Mouse (Mus musculus) heart, adult 2 months (tissue): ENCODE measurements around the gene Ift81. TPM values are rescaled to one million over a fixed set of nuclear protein-coding genes. Genes with fewer than 3 reads are reported as not detected.
A peak's percentile ranks its signal among the peaks of the same experiment; 100 is the strongest.

Source experiments
- DNase-seq, 2 experiments: peaks; one replicate each; pipeline ENCODE4 v3.0.0; 2021
- H3K27ac ChIP-seq: fragments of 200-600 bp; 2 replicates; pipeline ENCODE4 v1.8.1; 2022
- H3K27me3 ChIP-seq: fragments of 200-500 bp; 2 replicates; pipeline ENCODE4 v1.6.1; 2012; ENCODE audit warnings: mild to moderate bottlenecking, low read length, inconsistent platforms, mixed read lengths; ENCODE audit not compliant: control insufficient read depth, insufficient read depth
- H3K36me3 ChIP-seq: fragments of 200-500 bp; 2 replicates; pipeline ENCODE4 v1.6.1; 2012; ENCODE audit warnings: low read length, inconsistent platforms; ENCODE audit not compliant: control insufficient read depth, insufficient read depth
- H3K4me1 ChIP-seq: fragments of 200-500 bp; 2 replicates; pipeline ENCODE4 v1.6.1; 2011; ENCODE audit warnings: low read length; ENCODE audit not compliant: control insufficient read depth, insufficient read depth
- H3K4me3 ChIP-seq: fragments of 200-600 bp; 2 replicates; pipeline ENCODE4 v1.8.1; 2022
- H3K79me2 ChIP-seq: fragments of 200-500 bp; replicated peaks from 2 replicates; pipeline ENCODE4 v1.6.1; 2012; ENCODE audit warnings: mild to moderate bottlenecking, inconsistent platforms, low read length, moderate library complexity, mixed read lengths; ENCODE audit not compliant: control insufficient read depth, insufficient read depth
- H3K9ac ChIP-seq: fragments of 200-500 bp; 2 replicates; pipeline ENCODE4 v1.6.1; 2012; ENCODE audit warnings: low read depth, mild to moderate bottlenecking, control low read depth, inconsistent platforms, low read length, mixed read lengths
- CTCF ChIP-seq: fragments of 200-600 bp; IDR thresholded peaks from 2 replicates; pipeline ENCODE4 v1.8.1; 2022; ENCODE audit warnings: antibody characterized with exemption, mild to moderate bottlenecking, moderate library complexity
- EP300 ChIP-seq: fragments of 200-500 bp; IDR thresholded peaks from 2 replicates; pipeline ENCODE4 v1.6.1; 2011; ENCODE audit warnings: low read depth, low read length, control low read depth; ENCODE audit not compliant: insufficient read depth
- POLR2A ChIP-seq: fragments of 200-500 bp; IDR thresholded peaks from 2 replicates; pipeline ENCODE4 v1.6.1; 2011; ENCODE audit warnings: mild to moderate bottlenecking, low read depth, low read length, control low read depth; ENCODE audit not compliant: insufficient read depth
- WGBS: fragments of 180-500 bp; shearing (Covaris S2); methylation state at CpG from one replicate; pipeline ENCODE4 v1.1.7; 2018; 5-methylcytosine and 5-hydroxymethylcytosine counted together
- intact Hi-C: fragments of 180-260 bp; cut with DNase I; formaldehyde crosslinking; loops from one replicate; pipeline ENCODE4 v1.15.1; 2025
- polyA plus RNA-seq: library from polyadenylated mRNA; depleted of rRNA; stranded (reverse); fragments of >200 nt; gene quantifications from 2 replicates; pipeline ENCODE4 v1.2.3, GENCODE M21; 2012
- total RNA-seq, 2 experiments: library from RNA; stranded (reverse); gene quantifications; 2 replicates each; pipeline ENCODE4 v1.2.3; 2021

Gene Ift81
- total and polyA plus RNA-seq, 3 experiments = 11.4 to 97.0 (median 78.1) TPM

DNA sequence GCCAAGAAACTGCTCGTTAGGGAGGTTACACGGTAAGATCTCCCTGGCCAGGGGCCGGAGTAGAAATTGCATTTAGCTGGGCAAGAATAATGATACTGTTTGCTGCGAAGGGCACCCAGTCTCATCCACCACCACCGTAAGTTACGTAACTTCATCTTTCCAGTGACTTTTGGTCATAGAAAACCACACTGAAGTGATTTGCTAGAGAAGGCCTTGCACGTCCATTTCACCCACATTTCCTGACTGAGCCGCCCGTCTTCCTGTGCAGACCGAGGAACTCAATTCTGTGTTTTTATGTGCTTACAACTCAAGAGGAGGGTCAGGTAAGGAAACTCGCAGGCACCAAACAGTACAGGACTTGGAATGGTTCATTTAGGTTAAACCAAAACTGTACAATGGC lies 76.2 kb downstream of the Ift81 start:
- WGBS = 85% methylated on average over 11 of the region's 11 CpGs
- intact Hi-C loops = no loop called here

DNA sequence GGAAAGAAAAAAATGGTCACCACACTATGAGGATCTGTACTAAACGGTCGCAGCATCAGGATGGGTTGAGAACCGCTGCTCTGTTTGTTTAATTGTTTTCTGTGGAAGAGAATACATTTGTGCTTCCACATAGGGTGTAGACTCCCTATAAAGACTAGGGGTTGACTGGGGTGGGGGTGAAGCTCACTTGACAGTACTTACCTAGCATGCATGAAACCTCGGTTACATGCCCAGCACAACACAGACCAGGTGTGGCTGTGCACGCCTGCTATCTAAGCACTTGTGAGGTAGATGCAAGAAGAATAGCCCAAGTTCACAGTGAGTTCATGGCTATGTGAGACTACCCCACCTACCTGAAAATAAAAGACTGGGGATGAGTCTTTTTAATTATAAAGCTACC lies 76.7 kb downstream of the Ift81 start:
- TF ChIP-seq POLR2A (no peak), EP300 (no peak), CTCF (no peak)
- Histone ChIP-seq H3K4me1 (no peaks in the 10 kb centered on the region), H3K36me3 (no peaks in the 10 kb centered on the region), H3K9ac (no peak overlapping the region), H3K79me2 (no peaks in the 10 kb centered on the region), H3K27me3 (no peaks in the 10 kb centered on the region), H3K4me3 (no peak overlapping the region), H3K27ac (no peak overlapping the region)
- 98% methylated on average over 5 of the region's 5 CpGs for whole genome bisulfite sequencing
- intact Hi-C loops = no loop called here
- no peak for DNase-seq

More for the DNA sequence above, 76.2 kb downstream of the Ift81 start:
- Histone ChIP-seq H3K4me1 (peaks cover 1% of the 10 kb centered on the region; the same call in 1 of the 2 replicates), H3K27me3 (no peaks in the 10 kb centered on the region), H3K4me3 (no peak overlapping the region), H3K9ac (no peak overlapping the region), H3K79me2 (no peaks in the 10 kb centered on the region), H3K27ac (no peak overlapping the region), H3K36me3 (no peaks in the 10 kb centered on the region; the same call in 1 of the 2 replicates)
- TF ChIP-seq CTCF = no peak
- TF ChIP-seq POLR2A = no peak
- no peak for TF ChIP-seq EP300
- no peak for DNase-seq

DNA sequence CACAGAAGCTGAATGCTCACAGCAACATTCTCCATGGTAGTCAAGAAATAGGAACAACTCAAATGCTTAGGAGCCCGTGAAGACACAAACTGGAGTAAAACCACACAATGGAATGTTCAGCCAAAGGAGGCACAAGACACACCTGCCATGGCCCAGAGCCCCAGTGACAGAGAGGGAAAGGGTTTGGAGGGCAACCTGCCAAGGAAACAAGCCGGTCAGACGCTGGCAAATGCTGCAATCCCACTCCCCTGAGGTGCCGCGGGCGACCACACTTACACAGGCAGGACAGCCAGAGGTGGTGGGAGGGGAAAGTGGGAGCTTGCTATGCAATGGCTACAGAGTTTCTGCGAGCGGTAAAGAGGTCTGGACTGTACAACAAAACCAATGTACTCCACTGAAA lies 80.4 kb downstream of the Ift81 start:
- peak in 1 of 2 experiments; percentile 19 for DNase-seq
- 63% methylated on average over 8 of the region's 8 CpGs for WGBS
- Histone ChIP-seq H3K27ac (no peak overlapping the region), H3K9ac (no peak overlapping the region), H3K4me3 (no peak overlapping the region), H3K36me3 (no peaks in the 10 kb centered on the region), H3K79me2 (no peaks in the 10 kb centered on the region), H3K4me1 (peaks cover 8% of the 10 kb centered on the region), H3K27me3 (no peaks in the 10 kb centered on the region)
- intact Hi-C loops = no loop called here
- no peak for TF ChIP-seq EP300
- TF ChIP-seq POLR2A = no peak
- TF ChIP-seq CTCF = no peak

DNA sequence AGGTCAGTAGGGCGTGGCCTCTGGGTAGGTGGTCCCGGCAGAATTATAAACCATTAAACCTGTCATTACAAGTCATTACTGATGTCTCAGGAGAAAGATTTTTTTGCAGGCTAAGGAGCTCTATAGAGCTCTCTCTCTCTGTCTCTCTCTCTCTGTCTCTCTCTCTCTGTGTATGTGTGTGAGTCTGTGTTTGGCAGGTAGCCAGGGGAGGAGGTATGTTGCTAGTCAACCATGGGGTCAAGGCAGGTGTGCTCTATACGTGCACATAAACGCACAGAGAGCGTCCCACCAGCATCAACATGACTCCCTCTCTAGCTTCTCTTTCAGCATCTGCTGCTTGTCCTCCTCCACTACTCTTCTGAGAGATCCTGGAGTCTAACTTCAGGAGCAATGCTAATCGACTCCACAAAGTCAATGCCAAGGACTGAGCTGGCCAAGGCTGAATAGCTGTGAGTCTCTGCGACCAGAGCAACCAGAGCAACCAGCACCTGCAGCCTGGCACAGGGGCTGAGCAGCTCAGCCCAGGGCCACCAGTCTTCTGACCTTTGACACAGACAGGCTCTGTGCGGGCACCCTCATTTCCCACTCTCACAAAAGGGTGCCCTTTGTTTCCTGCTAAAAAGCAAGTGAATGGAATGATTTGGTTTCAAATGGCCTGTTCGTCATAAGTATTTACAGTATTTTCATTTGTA lies 84.3 kb downstream of the Ift81 start:
- TF ChIP-seq CTCF = no peak
- TF ChIP-seq POLR2A = no peak
- TF ChIP-seq EP300 = no peak
- Histone ChIP-seq H3K4me3 (no peak overlapping the region), H3K36me3 (no peaks in the 10 kb centered on the region), H3K9ac (no peak overlapping the region), H3K27me3 (no peaks in the 10 kb centered on the region), H3K27ac (peak overlapping the region; percentile 88), H3K4me1 (peaks cover 22% of the 10 kb centered on the region), H3K79me2 (no peaks in the 10 kb centered on the region)
- no peak for DNase-seq
- 61% methylated on average over 9 of the region's 9 CpGs for WGBS
- intact Hi-C loops = loop anchor here (2.0 to 5.0 kb wide), 2 partner anchors 13 to 32 kb away; no protein-coding TSS in a partner anchor

DNA sequence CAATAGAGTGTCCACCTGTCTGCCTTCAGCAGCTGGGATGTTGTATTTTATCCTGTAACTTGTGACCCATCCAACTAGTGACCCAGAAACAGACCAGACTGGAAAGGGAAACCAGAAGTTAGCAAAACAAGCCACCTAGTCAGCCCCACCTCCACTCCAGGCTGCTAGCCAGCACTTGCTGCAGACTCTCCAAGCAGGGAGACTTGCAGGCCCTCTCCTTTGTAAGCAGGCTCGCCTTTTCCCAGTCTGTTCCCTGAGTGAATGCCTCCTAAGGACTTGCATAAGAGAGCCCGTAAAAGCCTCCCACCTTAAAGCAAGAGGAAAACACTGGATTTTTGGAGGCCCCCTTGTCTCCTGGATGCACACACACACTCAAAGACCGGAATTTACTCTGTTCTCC lies 85.0 kb downstream of the Ift81 start:
- Histone ChIP-seq H3K9ac (no peak overlapping the region), H3K27ac (peak overlapping the region; percentile 88), H3K79me2 (no peaks in the 10 kb centered on the region), H3K27me3 (no peaks in the 10 kb centered on the region), H3K4me1 (peaks cover 22% of the 10 kb centered on the region), H3K4me3 (no peak overlapping the region), H3K36me3 (no peaks in the 10 kb centered on the region)
- intact Hi-C loops = loop anchor here (2.0 to 5.0 kb wide), 2 partner anchors 13 to 33 kb away; no protein-coding TSS in a partner anchor
- 17% methylated on average over 3 of the region's 3 CpGs for WGBS
- peak; percentile 37; the same call in 1 of the 2 replicates for TF ChIP-seq POLR2A
- TF ChIP-seq CTCF = no peak
- peak; percentile 76 to 84 for DNase-seq

DNA sequence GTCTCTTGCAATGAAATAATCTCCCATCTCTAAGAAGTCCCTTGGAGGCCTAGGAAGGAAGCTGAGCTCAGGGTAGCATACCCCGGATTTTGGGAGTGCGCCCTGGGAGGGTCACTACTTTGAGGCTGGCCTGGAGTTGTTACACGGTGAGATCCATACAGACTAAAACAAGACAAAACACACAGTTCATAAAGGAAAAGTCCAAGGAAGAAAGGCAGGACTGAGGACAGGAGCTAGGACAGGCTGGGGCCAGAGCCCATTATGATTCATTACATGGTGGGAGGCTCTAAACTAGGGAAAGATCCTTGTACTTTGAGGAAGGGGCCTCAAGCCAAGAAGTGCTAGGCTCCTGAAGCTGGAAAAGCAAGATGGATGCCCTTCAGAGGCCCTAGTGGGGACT lies 85.7 kb downstream of the Ift81 start:
- 40% methylated on average over 3 of the region's 3 CpGs for WGBS
- intact Hi-C loops = loop anchor here (2.0 to 5.0 kb wide), 2 partner anchors 14 to 34 kb away; no protein-coding TSS in a partner anchor
- H3K9ac ChIP-seq = no peak overlapping the region
- H3K36me3 ChIP-seq = no peaks in the 10 kb centered on the region
- H3K4me3 ChIP-seq = no peak overlapping the region
- DNase-seq = no peak
- H3K4me1 ChIP-seq = peaks cover 24% of the 10 kb centered on the region
- H3K27me3 ChIP-seq = no peaks in the 10 kb centered on the region
- H3K79me2 ChIP-seq = no peaks in the 10 kb centered on the region
- no peak for TF ChIP-seq EP300
- no peak for TF ChIP-seq POLR2A
- no peak for TF ChIP-seq CTCF
- peak overlapping the region; percentile 88 for H3K27ac ChIP-seq
